Mouse (Mus musculus): ENCODE measurements around the gene Pdzrn4. TPM values are rescaled to one million over a fixed set of nuclear protein-coding genes. Genes with fewer than 3 reads are reported as not detected.

Gene Pdzrn4
- total and polyA plus RNA-seq, 2 experiments from 2014 or later: 16.3 to 20.7 TPM

DNA sequence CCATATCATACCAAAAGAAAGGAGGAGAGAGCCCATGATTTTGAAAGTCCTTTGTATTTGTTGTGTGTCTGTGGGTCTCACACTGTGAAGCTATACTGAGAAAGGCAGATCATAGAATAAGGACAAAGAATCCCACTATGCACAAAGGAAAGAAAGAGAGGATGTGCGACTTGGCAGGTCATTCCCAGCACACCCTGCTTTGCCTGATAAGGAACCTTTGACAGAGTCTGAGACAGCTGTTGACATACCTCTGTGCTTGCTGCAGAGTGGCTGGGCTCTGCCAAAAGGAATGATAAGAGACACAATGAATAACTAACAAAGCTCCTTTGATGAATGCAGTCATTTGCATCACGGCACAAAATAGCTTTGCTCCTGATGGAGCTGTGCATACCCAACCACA lies 232.5 kb downstream of the Pdzrn4 start:
- Histone ChIP-seq H3K9me3 (ENCODE audit: low read length) (no peaks in the 10 kb centered on the region), H3K4me3 (ENCODE audit: low read depth, low read length) (no peak overlapping the region)
- no peak for ATAC-seq

GRCm38 (mm10) chr15:92634044-92634610 lies 237.4 kb downstream of the Pdzrn4 start:
- Histone ChIP-seq H3K36me3 (ENCODE audit: insufficient read depth) (no peaks in the 10 kb centered on the region), H3K9ac (no peak overlapping the region), H3K4me1 (ENCODE audit: insufficient read depth) (no peaks in the 10 kb centered on the region), H3K4me3 (ENCODE audit: low read depth, low read length) (no peak overlapping the region), H3K4me2 (ENCODE audit: low read depth) (no peak overlapping the region), H3K9me3 (ENCODE audit: low read length) (no peaks in the 10 kb centered on the region), H3K27ac (ENCODE audit: low read depth, low read length) (no peak overlapping the region), H3K27me3 (ENCODE audit: insufficient read depth, low read length) (no peaks in the 10 kb centered on the region)
- ATAC-seq: no peak
- no peak for DNase-seq
- no peak for TF ChIP-seq CTCF (IDR thresholded peaks at IDR 0.05; ENCODE audit: low read depth)
- 82% methylated on average over 14 of the region's 14 CpGs for WGBS

More for the DNA sequence above, 232.5 kb downstream of the Pdzrn4 start:
- no peak for DNase-seq
- TF ChIP-seq CTCF (IDR thresholded peaks at IDR 0.05; ENCODE audit: low read depth): no peak
- H3K36me3 ChIP-seq (ENCODE audit: insufficient read depth): no peaks in the 10 kb centered on the region
- H3K27me3 ChIP-seq (ENCODE audit: insufficient read depth, low read length): no peaks in the 10 kb centered on the region
- WGBS: 15% methylated on average over 2 of the region's 2 CpGs
- H3K4me2 ChIP-seq (ENCODE audit: low read depth): no peak overlapping the region
- no peak overlapping the region for H3K27ac ChIP-seq (ENCODE audit: low read depth, low read length)
- H3K4me1 ChIP-seq (ENCODE audit: insufficient read depth): no peaks in the 10 kb centered on the region
- no peak overlapping the region for H3K9ac ChIP-seq

DNA sequence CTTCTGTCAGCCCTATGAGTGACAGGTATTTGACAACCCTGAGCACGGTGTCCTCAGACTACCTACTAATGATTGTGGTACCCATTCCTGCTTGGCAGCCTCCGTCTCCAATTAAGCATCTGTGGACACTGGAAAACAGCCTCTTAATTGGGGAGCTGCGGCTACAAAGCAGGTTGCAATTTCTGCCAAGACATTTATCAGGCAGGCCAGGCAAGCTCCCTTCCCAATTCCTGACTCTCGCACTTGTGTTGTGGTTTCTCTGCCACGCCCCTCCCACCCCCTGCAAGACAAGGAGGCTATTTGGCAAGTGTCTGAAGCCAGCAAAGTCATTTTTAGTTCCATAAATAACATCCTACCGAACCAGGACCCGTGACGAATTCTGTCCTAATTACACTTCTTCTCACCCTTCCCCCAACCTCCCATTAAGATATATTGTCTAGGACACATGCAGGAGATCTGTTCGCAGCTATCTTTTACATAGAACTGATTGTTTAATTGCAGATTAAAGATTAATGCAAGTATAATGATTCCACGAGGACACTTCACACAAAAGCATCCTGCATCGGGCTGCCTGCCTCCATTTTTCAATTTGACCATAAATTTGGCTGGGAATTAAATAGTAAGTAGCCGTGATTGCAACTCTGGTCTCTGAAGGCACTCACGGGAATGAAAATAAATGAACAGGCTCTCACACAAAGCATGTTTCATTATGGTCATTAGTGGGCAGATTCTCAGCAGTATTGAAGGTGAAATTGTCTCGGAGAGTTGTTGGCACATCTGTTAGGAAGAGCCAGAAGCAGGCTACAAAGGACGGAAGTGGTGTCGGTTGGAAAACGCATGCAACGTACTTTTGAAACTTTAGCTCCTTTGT lies 243.8 kb downstream of the Pdzrn4 start:
- 22% methylated on average over 18 of the region's 18 CpGs for WGBS
- Histone ChIP-seq H3K27ac (ENCODE audit: low read depth, low read length) (no peak overlapping the region), H3K9ac (no peak overlapping the region)

GRCm38 (mm10) chr15:92671279-92672051 lies 274.8 kb downstream of the Pdzrn4 start:
- ATAC-seq: no peak

More for the DNA sequence above, 243.8 kb downstream of the Pdzrn4 start:
- peak; percentile 54 for DNase-seq
- Histone ChIP-seq H3K27me3 (ENCODE audit: insufficient read depth, low read length) (no peaks in the 10 kb centered on the region), H3K4me1 (ENCODE audit: insufficient read depth) (peaks cover 11% of the 10 kb centered on the region; the same call in 1 of the 2 replicates), H3K4me3 (ENCODE audit: low read depth, low read length) (no peak overlapping the region), H3K9me3 (ENCODE audit: low read length) (no peaks in the 10 kb centered on the region), H3K4me2 (ENCODE audit: low read depth) (peak overlapping the region; percentile 29), H3K36me3 (ENCODE audit: insufficient read depth) (no peaks in the 10 kb centered on the region)
- TF ChIP-seq CTCF (IDR thresholded peaks at IDR 0.05; ENCODE audit: low read depth): no peak
- peak; percentile 48; the same call in 1 of the 2 replicates for ATAC-seq

DNA sequence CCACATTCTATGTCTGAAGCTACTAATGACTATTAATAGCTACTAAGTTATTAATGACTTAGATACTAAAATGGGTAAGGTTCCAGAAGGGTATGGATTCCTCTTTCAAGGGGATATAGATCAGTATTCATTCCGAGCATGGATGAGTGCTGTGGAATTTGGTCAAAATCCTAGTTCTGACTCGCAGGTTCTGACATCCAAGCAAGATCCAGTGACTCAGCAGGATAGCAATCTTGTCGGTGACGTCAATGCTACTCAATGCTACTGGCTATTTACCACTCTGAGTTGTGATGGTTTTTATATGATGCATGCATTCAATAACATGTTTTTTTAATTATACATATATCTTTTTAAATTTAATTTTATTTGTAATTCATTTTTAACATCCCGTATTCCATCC lies 279.4 kb downstream of the Pdzrn4 start:
- Histone ChIP-seq H3K4me1 (ENCODE audit: insufficient read depth) (no peaks in the 10 kb centered on the region; the same call in 1 of the 2 replicates), H3K36me3 (ENCODE audit: insufficient read depth) (no peaks in the 10 kb centered on the region), H3K27ac (ENCODE audit: low read depth, low read length) (no peak overlapping the region), H3K4me2 (ENCODE audit: low read depth) (no peak overlapping the region), H3K4me3 (ENCODE audit: low read depth, low read length) (no peak overlapping the region), H3K9me3 (ENCODE audit: low read length) (no peaks in the 10 kb centered on the region), H3K9ac (no peak overlapping the region), H3K27me3 (ENCODE audit: insufficient read depth, low read length) (no peaks in the 10 kb centered on the region; the same call in 1 of the 2 replicates)
- ATAC-seq: no peak
- WGBS: 90% methylated on average over 5 of the region's 5 CpGs
- DNase-seq: no peak
- no peak for TF ChIP-seq CTCF (IDR thresholded peaks at IDR 0.05; ENCODE audit: low read depth)

More at GRCm38 (mm10) chr15:92671279-92672051, 274.8 kb downstream of the Pdzrn4 start:
- no peaks in the 10 kb centered on the region for H3K9me3 ChIP-seq (ENCODE audit: low read length)
- H3K9ac ChIP-seq: no peak overlapping the region
- DNase-seq: no peak
- no peak overlapping the region for H3K4me3 ChIP-seq (ENCODE audit: low read depth, low read length)
- H3K27ac ChIP-seq (ENCODE audit: low read depth, low read length): no peak overlapping the region
- no peaks in the 10 kb centered on the region for H3K4me1 ChIP-seq (ENCODE audit: insufficient read depth)
- no peaks in the 10 kb centered on the region; the same call in 1 of the 2 replicates for H3K27me3 ChIP-seq (ENCODE audit: insufficient read depth, low read length)
- 30% methylated on average over 11 of the region's 11 CpGs for WGBS
- H3K36me3 ChIP-seq (ENCODE audit: insufficient read depth): no peaks in the 10 kb centered on the region
- TF ChIP-seq CTCF (IDR thresholded peaks at IDR 0.05; ENCODE audit: low read depth): no peak
- H3K4me2 ChIP-seq (ENCODE audit: low read depth): no peak overlapping the region

- Histone ChIP-seq H3K9me3 (ENCODE audit: low read length) (no peaks in the 10 kb centered on the region), H3K27me3 (ENCODE audit: insufficient read depth, low read length) (no peaks in the 10 kb centered on the region; the same call in 1 of the 2 replicates), H3K4me1 (ENCODE audit: insufficient read depth) (no peaks in the 10 kb centered on the region; the same call in 1 of the 2 replicates), H3K4me2 (ENCODE audit: low read depth) (no peak overlapping the region), H3K4me3 (ENCODE audit: low read depth, low read length) (no peak overlapping the region), H3K27ac (ENCODE audit: low read depth, low read length) (no peak overlapping the region), H3K9ac (no peak overlapping the region), H3K36me3 (ENCODE audit: insufficient read depth) (no peaks in the 10 kb centered on the region)
- WGBS: 53% methylated on average over 6 of the region's 6 CpGs
- TF ChIP-seq CTCF (IDR thresholded peaks at IDR 0.05; ENCODE audit: low read depth): no peak
- DNase-seq: no peak
- no peak for ATAC-seq
Observed at GRCm38 (mm10) chr15:92678377-92678776, 281.7 kb downstream of the Pdzrn4 start.
